Mouse (Mus musculus): ENCODE results near the gene Plin1. TPM values are rescaled to one million over a fixed set of nuclear protein-coding genes. Genes with fewer than 3 reads are reported as not detected.

The Plin1 gene
- polyA plus RNA-seq, 1 experiment from 2014 or later: not detected

DNA sequence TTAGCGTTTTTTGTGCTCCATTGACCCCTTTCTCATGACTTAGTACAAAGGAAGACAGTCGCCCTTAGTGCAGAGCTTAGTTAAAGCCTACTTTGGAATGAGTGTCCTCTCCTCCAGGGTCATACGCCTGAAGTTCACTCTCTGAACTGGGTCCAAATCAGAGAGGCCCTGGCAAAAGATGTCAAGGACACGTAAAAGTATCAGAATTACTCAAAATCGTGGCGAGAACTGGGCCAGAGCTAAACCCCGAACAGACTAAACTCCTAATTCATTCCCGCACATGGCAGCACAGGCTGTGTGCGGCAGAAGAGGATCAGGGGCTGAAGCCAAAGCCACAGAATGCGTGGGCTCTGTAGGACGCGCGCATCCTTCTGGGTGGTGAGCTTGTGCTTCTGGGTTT lies 1.3 kb downstream of the Plin1 start:
- no peak overlapping the region for H3K9ac ChIP-seq
- no peaks in the 10 kb centered on the region for H3K9me3 ChIP-seq
- WGBS: 75% methylated on average over 13 of the region's 13 CpGs
- H3K4me2 ChIP-seq: no peak overlapping the region
- no peak for ATAC-seq (ENCODE audit: insufficient number of reproducible peaks, insufficient read depth, low FRiP score, low TSS enrichment, low read depth)
- H3K27me3 ChIP-seq: peaks cover 12% of the 10 kb centered on the region; the same call in 1 of the 2 replicates
- H3K36me3 ChIP-seq: peaks cover 11% of the 10 kb centered on the region
- H3K4me1 ChIP-seq: no peaks in the 10 kb centered on the region
- H3K4me3 ChIP-seq: no peak overlapping the region
- no peak overlapping the region for H3K27ac ChIP-seq

DNA sequence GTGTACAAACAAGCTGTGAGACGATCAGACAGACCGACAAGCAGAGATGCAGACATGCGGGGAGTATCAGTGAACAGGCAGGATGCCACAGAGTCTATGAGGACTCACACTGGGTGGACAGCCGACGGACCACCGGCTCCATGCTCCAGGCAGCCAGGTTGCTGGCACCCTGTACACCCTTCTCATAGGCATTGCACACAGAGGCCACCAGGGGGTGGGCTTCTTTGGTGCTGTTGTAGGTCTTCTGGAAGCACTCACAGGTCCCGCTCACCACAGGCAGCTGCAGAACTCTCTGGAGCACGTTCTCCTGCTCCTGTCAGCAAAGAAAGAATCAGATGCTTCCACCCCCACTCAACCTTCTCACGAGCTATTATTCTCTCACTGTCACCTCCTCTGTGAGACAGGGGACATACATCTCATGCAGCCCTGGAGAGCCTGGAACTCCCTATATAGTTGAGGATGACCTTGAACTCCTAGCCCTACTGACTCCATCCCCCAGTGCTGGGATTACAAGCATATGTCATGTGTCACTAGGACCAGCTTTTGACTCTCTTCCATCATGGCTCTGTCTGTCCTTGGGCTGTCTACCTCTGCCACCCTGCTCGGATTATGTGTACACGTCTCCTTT lies 2.8 kb downstream of the Plin1 start:
- H3K36me3 ChIP-seq: peaks cover 6% of the 10 kb centered on the region
- H3K4me3 ChIP-seq: no peak overlapping the region
- peaks cover 12% of the 10 kb centered on the region; the same call in 1 of the 2 replicates for H3K27me3 ChIP-seq
- no peaks in the 10 kb centered on the region for H3K4me1 ChIP-seq
- no peaks in the 10 kb centered on the region for H3K9me3 ChIP-seq
- H3K9ac ChIP-seq: no peak overlapping the region
- no peak for ATAC-seq (ENCODE audit: insufficient number of reproducible peaks, insufficient read depth, low FRiP score, low TSS enrichment, low read depth)
- no peak overlapping the region for H3K27ac ChIP-seq
- 64% methylated on average over 11 of the region's 11 CpGs for WGBS
- H3K4me2 ChIP-seq: no peak overlapping the region

DNA sequence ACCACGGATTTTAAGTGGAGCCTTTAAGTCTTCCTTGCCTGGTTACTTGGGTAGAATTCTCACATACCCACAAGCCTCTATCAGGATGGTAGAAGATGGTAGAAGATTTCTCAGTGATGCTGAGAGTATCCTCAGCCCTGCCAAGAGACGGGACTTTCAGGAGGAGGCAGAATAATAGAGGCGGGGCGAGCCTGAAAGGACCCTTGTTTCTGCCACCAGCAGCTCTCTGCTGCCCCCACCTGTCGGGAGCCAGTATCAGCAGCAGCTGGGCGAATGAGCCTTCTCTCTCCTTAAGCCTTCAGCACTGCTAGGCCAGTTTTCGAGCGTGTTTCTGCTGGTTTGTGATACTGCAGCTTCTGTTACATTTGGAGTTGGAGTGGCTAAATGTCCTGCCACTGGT lies 3.5 kb downstream of the Plin1 start:
- Histone ChIP-seq H3K27me3 (peaks cover 12% of the 10 kb centered on the region; the same call in 1 of the 2 replicates), H3K4me3 (no peak overlapping the region), H3K36me3 (no peaks in the 10 kb centered on the region), H3K9ac (no peak overlapping the region), H3K9me3 (no peaks in the 10 kb centered on the region), H3K27ac (no peak overlapping the region), H3K4me2 (no peak overlapping the region), H3K4me1 (no peaks in the 10 kb centered on the region)
- 4% methylated on average over 8 of the region's 8 CpGs for WGBS
- no peak for ATAC-seq (ENCODE audit: insufficient number of reproducible peaks, insufficient read depth, low FRiP score, low TSS enrichment, low read depth)

DNA sequence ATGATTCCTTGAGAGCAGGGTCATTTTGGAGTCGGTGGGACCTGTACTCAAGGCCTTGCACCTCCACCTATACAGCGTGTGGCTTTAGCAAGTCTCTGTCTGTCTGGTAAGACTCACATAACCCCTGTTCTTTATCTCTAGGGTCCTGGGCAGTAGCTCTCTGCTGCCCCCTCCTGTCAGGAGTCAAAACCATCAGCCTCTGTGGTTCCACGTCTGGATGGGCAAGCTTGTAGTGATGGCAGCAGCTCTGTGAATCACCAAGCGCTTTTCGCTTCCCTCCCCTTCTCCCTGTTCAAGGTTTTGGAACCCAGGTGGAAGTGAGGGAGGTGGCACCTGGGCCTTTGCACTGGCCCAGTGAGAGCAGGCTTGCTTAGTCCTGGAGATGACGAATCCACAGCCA lies 4.5 kb downstream of the Plin1 start:
- Histone ChIP-seq H3K9ac (no peak overlapping the region), H3K27ac (no peak overlapping the region), H3K9me3 (no peaks in the 10 kb centered on the region), H3K4me2 (no peak overlapping the region), H3K27me3 (peaks cover 17% of the 10 kb centered on the region), H3K4me1 (no peaks in the 10 kb centered on the region), H3K4me3 (no peak overlapping the region), H3K36me3 (no peaks in the 10 kb centered on the region)
- 33% methylated on average over 6 of the region's 6 CpGs for WGBS
- ATAC-seq (ENCODE audit: insufficient number of reproducible peaks, insufficient read depth, low FRiP score, low TSS enrichment, low read depth): 0 out of 2 replicates have a peak, but pooled peaks have one; percentile 4

DNA sequence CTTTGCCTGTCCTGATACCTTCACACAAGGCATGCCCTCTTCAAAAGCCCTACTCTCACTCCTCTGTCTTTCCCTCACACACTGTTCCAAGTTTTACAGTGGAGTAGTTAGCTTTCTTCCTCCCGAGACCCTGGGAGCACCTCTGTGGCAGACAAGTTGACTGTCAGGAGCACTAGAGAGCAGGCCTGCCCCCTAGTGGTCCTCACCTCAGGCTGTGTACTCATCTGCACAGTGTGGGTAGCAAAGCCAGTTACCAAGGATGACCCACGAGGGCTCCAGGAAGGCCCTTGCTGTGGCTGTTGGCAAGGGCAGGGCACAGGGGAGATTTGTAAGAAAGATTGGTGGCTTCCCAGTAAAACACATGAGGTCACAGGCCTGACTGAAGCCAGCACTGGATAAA lies 5.6 kb downstream of the Plin1 start:
- Histone ChIP-seq H3K27me3 (peaks cover 28% of the 10 kb centered on the region), H3K4me3 (no peak overlapping the region), H3K27ac (no peak overlapping the region), H3K4me2 (no peak overlapping the region), H3K36me3 (no peaks in the 10 kb centered on the region), H3K9ac (no peak overlapping the region), H3K4me1 (no peaks in the 10 kb centered on the region), H3K9me3 (no peaks in the 10 kb centered on the region)
- ATAC-seq (ENCODE audit: insufficient number of reproducible peaks, insufficient read depth, low FRiP score, low TSS enrichment, low read depth): no peak
- WGBS: 11% methylated on average over 2 of the region's 2 CpGs

DNA sequence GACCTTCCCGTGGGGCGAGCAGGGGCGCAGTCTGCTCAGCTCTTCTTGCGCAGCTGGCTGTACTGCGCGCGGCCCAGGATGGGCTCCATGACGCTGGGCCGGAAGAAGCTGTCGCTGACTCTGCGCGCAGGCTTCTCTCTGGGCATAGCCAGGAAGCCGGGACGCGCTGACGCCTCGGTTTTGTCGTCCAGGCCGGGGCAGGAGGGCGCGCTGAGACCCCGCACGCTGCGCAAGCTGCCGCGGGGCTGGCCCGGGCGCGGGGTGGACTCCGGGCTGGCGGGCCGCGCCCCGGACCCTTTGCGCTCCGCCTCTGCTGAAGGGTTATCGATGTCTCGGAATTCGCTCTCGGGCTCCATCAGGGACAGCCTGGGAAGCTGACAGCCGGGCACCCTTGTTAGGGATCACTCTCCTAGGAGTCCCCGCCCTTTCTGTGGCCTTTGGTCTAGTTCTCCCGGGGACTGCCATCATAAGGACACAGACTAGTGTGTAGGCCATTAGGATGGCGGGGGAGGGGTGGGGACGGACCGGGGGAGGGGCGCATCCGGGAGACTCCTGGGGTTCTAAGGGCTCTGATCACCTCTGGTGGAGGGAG lies 11.2 kb downstream of the Plin1 start:
- Histone ChIP-seq H3K27ac (peak overlapping the region; percentile 64), H3K27me3 (peaks cover 35% of the 10 kb centered on the region)
- WGBS: under 1% methylated on average over 48 of the region's 48 CpGs

DNA sequence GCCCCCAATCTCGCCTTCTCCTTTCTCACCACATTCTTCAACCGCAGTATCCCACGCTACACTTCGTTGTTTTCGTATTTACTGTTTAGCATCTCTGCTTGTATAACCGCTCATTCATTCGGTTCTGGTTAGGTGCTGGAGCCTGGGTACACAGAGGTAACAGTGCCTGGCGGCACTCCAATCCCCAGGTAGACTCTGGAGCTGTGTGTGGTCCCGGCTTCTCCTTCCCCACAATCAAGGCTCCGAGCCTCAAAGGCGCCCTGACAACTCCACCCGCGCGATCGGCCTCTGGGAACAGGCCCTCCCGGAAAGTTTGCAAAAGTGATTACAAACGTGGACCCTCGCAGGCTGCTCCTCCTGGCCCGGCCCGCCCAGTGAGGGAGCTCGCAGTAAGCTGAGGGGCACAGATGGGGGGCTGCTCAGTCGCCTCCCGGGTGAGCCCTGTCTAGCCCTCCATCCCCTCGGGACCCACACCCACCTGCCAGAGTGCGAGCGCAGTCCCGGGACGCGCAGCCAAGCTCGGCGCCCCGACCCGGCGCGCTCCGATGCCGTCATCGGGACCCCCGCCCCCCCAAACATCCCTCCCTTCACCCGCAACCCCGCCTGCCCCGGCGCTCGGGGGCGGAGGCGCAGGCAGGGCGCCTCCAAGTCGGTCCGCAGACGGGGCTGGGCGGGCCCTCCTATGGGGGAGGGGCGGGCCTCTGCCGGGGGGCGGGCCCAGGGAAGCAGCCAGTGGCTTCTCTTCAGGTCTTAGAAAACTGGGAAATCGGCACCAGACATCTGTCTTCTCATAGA lies 17.3 kb downstream of the Plin1 start, which contains the start of gene Kif7:
Gene Kif7 (minus strand): TSS at position 534 of the 795 bp plus-strand sequence.
- H3K27ac ChIP-seq: peak within 1 kb of the TSS; percentile 75
- H3K4me1 ChIP-seq: peaks cover 18% of the 10 kb centered on the region
- peaks cover 30% of the 10 kb centered on the region for H3K27me3 ChIP-seq
- peak within 1 kb of the TSS; percentile 89 for H3K9ac ChIP-seq
- peak; percentile 91 for ATAC-seq (ENCODE audit: insufficient number of reproducible peaks, insufficient read depth, low FRiP score, low TSS enrichment, low read depth)
- H3K4me2 ChIP-seq: peak within 1 kb of the TSS; percentile 86
- H3K36me3 ChIP-seq: peaks cover 6% of the 10 kb centered on the region; the same call in 1 of the 2 replicates
- WGBS: 2% methylated on average over 53 of the region's 55 CpGs
- H3K4me3 ChIP-seq: peak within 1 kb of the TSS; percentile 81
- no peaks in the 10 kb centered on the region for H3K9me3 ChIP-seq

More for the DNA sequence above, 11.2 kb downstream of the Plin1 start:
- no peaks in the 10 kb centered on the region for H3K9me3 ChIP-seq
- peak; percentile 77 for ATAC-seq (ENCODE audit: insufficient number of reproducible peaks, insufficient read depth, low FRiP score, low TSS enrichment, low read depth)
- H3K4me1 ChIP-seq: peaks cover 9% of the 10 kb centered on the region; the same call in 1 of the 2 replicates
- H3K9ac ChIP-seq: peak overlapping the region; percentile 87
- H3K4me2 ChIP-seq: peak overlapping the region; percentile 90
- peak overlapping the region; percentile 68 for H3K4me3 ChIP-seq
- no peaks in the 10 kb centered on the region for H3K36me3 ChIP-seq

DNA sequence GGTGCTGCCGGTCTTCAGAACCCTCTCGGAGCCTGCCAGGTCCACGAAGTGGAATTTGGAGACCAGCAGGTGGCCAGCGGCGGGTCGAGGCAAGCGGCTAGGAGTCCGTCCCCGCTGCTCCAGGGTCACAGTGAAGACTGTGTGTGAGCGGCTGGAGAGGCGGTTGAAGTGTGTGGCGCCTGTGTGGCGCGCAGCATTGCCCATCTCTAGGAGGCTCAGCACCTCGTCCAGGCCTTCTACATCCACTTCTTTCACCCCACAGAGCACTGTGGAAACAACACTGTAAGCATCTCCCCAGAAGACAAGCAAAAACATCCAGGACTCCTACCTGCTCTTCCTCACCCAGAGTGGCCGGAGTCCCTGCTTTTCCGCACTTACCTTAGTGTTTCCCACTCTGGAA lies 21.9 kb downstream of the Plin1 start:
- no peak overlapping the region for H3K27ac ChIP-seq
- no peak for ATAC-seq (ENCODE audit: insufficient number of reproducible peaks, insufficient read depth, low FRiP score, low TSS enrichment, low read depth)
- peak overlapping the region; percentile 72 for H3K4me2 ChIP-seq
- peak overlapping the region; percentile 68; the same call in 1 of the 2 replicates for H3K9ac ChIP-seq
- peaks cover 23% of the 10 kb centered on the region for H3K27me3 ChIP-seq
- peaks cover 47% of the 10 kb centered on the region for H3K36me3 ChIP-seq
- peak overlapping the region; percentile 46 for H3K4me3 ChIP-seq
- H3K4me1 ChIP-seq: peaks cover 21% of the 10 kb centered on the region
- WGBS: 43% methylated on average over 17 of the region's 17 CpGs
- H3K9me3 ChIP-seq: no peaks in the 10 kb centered on the region

DNA sequence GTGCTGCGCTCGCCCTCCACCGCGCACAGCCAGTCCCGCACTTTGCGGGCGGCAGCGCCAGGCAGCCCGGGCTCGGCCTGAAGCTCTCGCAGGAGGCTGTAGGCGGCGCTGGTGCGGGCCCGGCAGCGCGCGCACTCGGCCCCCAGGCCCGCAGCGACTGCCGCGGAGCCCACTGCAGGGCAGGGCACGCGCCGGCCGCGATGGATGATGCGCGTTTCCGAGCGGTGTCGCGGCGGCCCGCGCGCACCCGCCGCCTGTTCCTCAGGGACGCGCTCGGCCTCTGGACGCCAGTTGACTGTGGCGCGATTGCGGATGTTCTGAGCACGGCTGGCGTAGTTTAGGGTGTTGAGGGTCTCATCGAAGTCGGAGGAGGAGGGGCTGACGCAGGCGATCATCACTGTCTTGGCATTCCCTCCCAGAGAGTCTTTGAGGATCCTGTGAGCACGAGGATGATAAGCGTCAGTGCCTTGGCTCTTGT lies 22.5 kb downstream of the Plin1 start:
- H3K9ac ChIP-seq: peak overlapping the region; percentile 68
- 2% methylated on average over 55 of the region's 55 CpGs for WGBS
- H3K27ac ChIP-seq: no peak overlapping the region
- peak overlapping the region; percentile 72 for H3K4me2 ChIP-seq
- H3K4me1 ChIP-seq: peaks cover 21% of the 10 kb centered on the region
- no peaks in the 10 kb centered on the region for H3K9me3 ChIP-seq
- H3K36me3 ChIP-seq: peaks cover 53% of the 10 kb centered on the region
- ATAC-seq (ENCODE audit: insufficient number of reproducible peaks, insufficient read depth, low FRiP score, low TSS enrichment, low read depth): peak; percentile 58
- peak overlapping the region; percentile 46 for H3K4me3 ChIP-seq
- H3K27me3 ChIP-seq: peaks cover 23% of the 10 kb centered on the region

DNA sequence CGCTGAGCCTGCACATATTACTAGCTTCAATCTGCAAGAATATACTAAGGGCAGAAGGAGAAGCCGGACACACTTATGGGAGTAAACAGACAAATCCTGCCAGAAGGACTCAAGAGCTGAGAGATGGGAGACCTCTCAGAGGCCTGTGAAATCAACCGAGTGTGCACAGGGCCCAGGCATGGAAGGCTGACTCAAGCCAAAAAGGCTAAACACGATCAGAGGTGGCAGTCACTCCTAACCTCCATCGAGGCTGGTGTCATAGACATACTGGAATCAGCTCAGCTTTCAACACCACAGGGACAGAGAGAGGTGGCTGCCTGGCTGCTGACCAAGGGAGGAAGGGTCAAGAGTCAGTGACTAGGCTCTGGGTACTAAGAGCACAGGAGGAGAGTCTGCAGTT lies 27.5 kb downstream of the Plin1 start:
- Histone ChIP-seq H3K9me3 (no peaks in the 10 kb centered on the region), H3K27ac (no peak overlapping the region), H3K4me3 (no peak overlapping the region), H3K36me3 (peaks cover 96% of the 10 kb centered on the region), H3K9ac (no peak overlapping the region), H3K4me1 (peaks cover 7% of the 10 kb centered on the region; the same call in 1 of the 2 replicates), H3K4me2 (no peak overlapping the region), H3K27me3 (peaks cover 7% of the 10 kb centered on the region)
- no peak for ATAC-seq (ENCODE audit: insufficient number of reproducible peaks, insufficient read depth, low FRiP score, low TSS enrichment, low read depth)
- WGBS: 91% methylated on average over 5 of the region's 5 CpGs

DNA sequence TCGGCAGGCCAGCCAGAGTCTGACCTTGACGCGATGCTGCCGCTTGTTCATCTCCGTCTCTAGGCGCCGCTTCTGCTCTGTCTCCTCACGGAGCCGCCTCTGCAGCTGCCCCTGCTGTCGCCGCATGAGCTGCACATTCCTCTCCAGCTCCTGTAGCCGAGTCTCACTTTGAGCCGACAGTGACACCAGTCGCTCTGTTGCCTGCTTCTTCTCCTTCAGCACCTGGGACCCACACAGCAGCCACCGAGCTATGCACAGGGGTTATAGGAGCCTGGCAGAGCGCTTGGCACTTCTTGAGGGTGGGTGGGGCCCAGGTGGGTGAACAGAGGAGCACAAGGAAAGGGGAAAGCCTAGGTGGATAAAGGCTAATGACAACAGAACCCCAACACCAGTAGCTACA lies 29.9 kb downstream of the Plin1 start:
- no peak overlapping the region for H3K4me2 ChIP-seq
- H3K27me3 ChIP-seq: no peaks in the 10 kb centered on the region
- H3K36me3 ChIP-seq: peaks cover 100% of the 10 kb centered on the region
- no peak overlapping the region for H3K9ac ChIP-seq
- H3K9me3 ChIP-seq: no peaks in the 10 kb centered on the region
- no peak for ATAC-seq (ENCODE audit: insufficient number of reproducible peaks, insufficient read depth, low FRiP score, low TSS enrichment, low read depth)
- no peaks in the 10 kb centered on the region for H3K4me1 ChIP-seq
- no peak overlapping the region for H3K4me3 ChIP-seq
- H3K27ac ChIP-seq: no peak overlapping the region
- 84% methylated on average over 16 of the region's 16 CpGs for WGBS

Measured in embryonic facial prominence, embryonic 13.5 days (tissue).